In genomic region chr16:4913783-4914735, GRCm38 (mm10) we compare ENCODE assay signal across 8 mouse cellular contexts. TPM values are rescaled to one million over a fixed set of nuclear protein-coding genes. Genes with fewer than 3 reads are reported as not detected.
DNase-seq lines count a peak whose midpoint lies in the region; ATAC-seq and TF ChIP-seq lines count a peak whose summit lies in the region.

No protein-coding gene starts in this region.

- H3K9me3 ChIP-seq in embryonic facial prominence, embryonic 15.5 days (replicated peaks), result no peaks in the 10 kb centered on the region
- no peaks in the 10 kb centered on the region for H3K9me3 ChIP-seq in heart, embryonic 10.5 days
- H3K9me3 ChIP-seq in kidney, embryonic 14.5 days (ENCODE audit: control insufficient read depth, low read length), result no peaks in the 10 kb centered on the region
- H3K9me3 ChIP-seq in limb, embryonic 14.5 days (ENCODE audit: control insufficient read depth, low read length), result no peaks in the 10 kb centered on the region
- no peaks in the 10 kb centered on the region for H3K9me3 ChIP-seq in midbrain, embryonic 16.5 days (replicated peaks; ENCODE audit: control insufficient read depth, low read length, poor library complexity, severe bottlenecking)

- TF ChIP-seq CTCF in bone marrow macrophage, adult 2 months (IDR thresholded peaks at IDR 0.05; ENCODE audit: low read depth, low read length), result peak; percentile 94
- TF ChIP-seq CTCF in spleen, adult 2 months (IDR thresholded peaks at IDR 0.05; ENCODE audit: extremely low read depth, insufficient read depth, insufficient read length, insufficient replicate concordance), result peak; percentile 69; the same call in 1 of the 2 replicates

- peaks cover 71% of the 10 kb centered on the region for H3K36me3 ChIP-seq in embryonic facial prominence, embryonic 15.5 days
- H3K36me3 ChIP-seq in heart, embryonic 10.5 days, result peaks cover 86% of the 10 kb centered on the region
- peaks cover 55% of the 10 kb centered on the region for H3K36me3 ChIP-seq in kidney, embryonic 14.5 days (ENCODE audit: control insufficient read depth, insufficient read depth, low read length)
- peaks cover 83% of the 10 kb centered on the region for H3K36me3 ChIP-seq in limb, embryonic 14.5 days (ENCODE audit: control insufficient read depth, insufficient read depth, low read length)
- H3K36me3 ChIP-seq in midbrain, embryonic 16.5 days (ENCODE audit: control insufficient read depth, insufficient read depth, low read length), result peaks cover 42% of the 10 kb centered on the region
- H3K36me3 ChIP-seq in spleen, adult 2 months (ENCODE audit: control insufficient read depth, insufficient read depth, low read length), result peaks cover 16% of the 10 kb centered on the region

- peaks cover 32% of the 10 kb centered on the region for H3K4me1 ChIP-seq in bone marrow macrophage, adult 2 months (ENCODE audit: control insufficient read depth, insufficient read depth, low read length)
- peaks cover 12% of the 10 kb centered on the region for H3K4me1 ChIP-seq in embryonic facial prominence, embryonic 15.5 days
- peaks cover 20% of the 10 kb centered on the region for H3K4me1 ChIP-seq in heart, embryonic 10.5 days
- H3K4me1 ChIP-seq in kidney, embryonic 14.5 days (ENCODE audit: control insufficient read depth, insufficient read depth, low read length), result no peaks in the 10 kb centered on the region
- H3K4me1 ChIP-seq in limb, embryonic 14.5 days (ENCODE audit: control insufficient read depth, insufficient read depth, low read length), result no peaks in the 10 kb centered on the region
- H3K4me1 ChIP-seq in midbrain, embryonic 16.5 days (ENCODE audit: control insufficient read depth, insufficient read depth, low read length), result no peaks in the 10 kb centered on the region
- peaks cover 13% of the 10 kb centered on the region for H3K4me1 ChIP-seq in spleen, adult 2 months (ENCODE audit: control insufficient read depth, insufficient read depth, insufficient read length)

- no peak for TF ChIP-seq POLR2A in bone marrow macrophage, adult 2 months (IDR thresholded peaks at IDR 0.05; ENCODE audit: borderline replicate concordance, low read depth, low read length)
- no peak for TF ChIP-seq POLR2A in limb, embryonic 14.5 days (IDR thresholded peaks at IDR 0.05; ENCODE audit: borderline replicate concordance, extremely low read depth, insufficient read depth, insufficient read length)
- no peak for TF ChIP-seq POLR2A in spleen, adult 2 months (IDR thresholded peaks at IDR 0.05; ENCODE audit: low read depth, low read length)

- peak; percentile 91 to 93 for DNase-seq in B cell, adult 2 months
- DNase-seq in heart, embryonic 10.5 days (ENCODE audit: low spot score), result peak; percentile 89
- DNase-seq in limb, embryonic 14.5 days (ENCODE audit: low spot score), result peak; percentile 87
- peak; percentile 69 to 76 for DNase-seq in spleen, adult 2 months (ENCODE audit: low read depth in 1 of 2, low spot score in 2 of 2)

- peak overlapping the region; percentile 44 for H3K4me3 ChIP-seq in bone marrow macrophage, adult 2 months (ENCODE audit: insufficient read depth, low read length)
- H3K4me3 ChIP-seq in embryonic facial prominence, embryonic 15.5 days (replicated peaks), result no peak overlapping the region
- H3K4me3 ChIP-seq in heart, embryonic 10.5 days, result peak overlapping the region; percentile 18; the same call in 1 of the 2 replicates
- no peak overlapping the region for H3K4me3 ChIP-seq in kidney, embryonic 14.5 days (ENCODE audit: low read length)
- H3K4me3 ChIP-seq in limb, embryonic 14.5 days (replicated peaks; ENCODE audit: low read length), result no peak overlapping the region
- H3K4me3 ChIP-seq in midbrain, embryonic 16.5 days (ENCODE audit: low read depth, low read length), result no peak overlapping the region
- H3K4me3 ChIP-seq in spleen, adult 2 months (ENCODE audit: extremely low read depth, insufficient read depth, insufficient read length), result no peak overlapping the region

- peak; percentile 48 for ATAC-seq in embryonic facial prominence, embryonic 15.5 days (ENCODE audit: insufficient number of reproducible peaks, low FRiP score, low TSS enrichment, low read depth)
- peak; percentile 74 for ATAC-seq in kidney, embryonic 14.5 days (ENCODE audit: low FRiP score, low TSS enrichment)
- peak; percentile 65; the same call in 1 of the 2 replicates for ATAC-seq in limb, embryonic 14.5 days (ENCODE audit: low FRiP score, low read depth)
- peak; percentile 55; the same call in 1 of the 2 replicates for ATAC-seq in midbrain, embryonic 16.5 days

- H3K9ac ChIP-seq in embryonic facial prominence, embryonic 15.5 days, result no peak overlapping the region
- no peak overlapping the region for H3K9ac ChIP-seq in kidney, embryonic 14.5 days (ENCODE audit: low read depth, low read length)
- no peak overlapping the region for H3K9ac ChIP-seq in limb, embryonic 14.5 days (ENCODE audit: low read depth, low read length, severe bottlenecking)
- H3K9ac ChIP-seq in midbrain, embryonic 16.5 days (ENCODE audit: low read depth, low read length), result no peak overlapping the region

- no peak overlapping the region for H3K4me2 ChIP-seq in embryonic facial prominence, embryonic 15.5 days (replicated peaks)
- H3K4me2 ChIP-seq in kidney, embryonic 14.5 days (replicated peaks; ENCODE audit: low read depth, low read length), result no peak overlapping the region
- H3K4me2 ChIP-seq in limb, embryonic 14.5 days (replicated peaks; ENCODE audit: low read depth, low read length, severe bottlenecking), result no peak overlapping the region
- H3K4me2 ChIP-seq in midbrain, embryonic 16.5 days (ENCODE audit: low read length), result no peak overlapping the region

- no peaks in the 10 kb centered on the region for H3K27me3 ChIP-seq in embryonic facial prominence, embryonic 15.5 days
- no peaks in the 10 kb centered on the region for H3K27me3 ChIP-seq in heart, embryonic 10.5 days (ENCODE audit: insufficient read depth, poor library complexity, severe bottlenecking)
- no peaks in the 10 kb centered on the region for H3K27me3 ChIP-seq in kidney, embryonic 14.5 days (ENCODE audit: control insufficient read depth, insufficient read depth, low read length)
- no peaks in the 10 kb centered on the region for H3K27me3 ChIP-seq in limb, embryonic 14.5 days (ENCODE audit: control insufficient read depth, insufficient read depth, low read length)
- H3K27me3 ChIP-seq in midbrain, embryonic 16.5 days (ENCODE audit: control insufficient read depth, insufficient read depth, low read depth, low read length), result no peaks in the 10 kb centered on the region
- no peaks in the 10 kb centered on the region for H3K27me3 ChIP-seq in spleen, adult 2 months (ENCODE audit: control insufficient read depth, insufficient read depth, low read length)

- peak overlapping the region; percentile 97 for H3K27ac ChIP-seq in bone marrow macrophage, adult 2 months (ENCODE audit: insufficient read depth, low read depth, low read length)
- peak overlapping the region; percentile 71 for H3K27ac ChIP-seq in embryonic facial prominence, embryonic 15.5 days (replicated peaks)
- peak overlapping the region; percentile 56 for H3K27ac ChIP-seq in heart, embryonic 10.5 days
- H3K27ac ChIP-seq in kidney, embryonic 14.5 days (ENCODE audit: low read depth, low read length), result peak overlapping the region; percentile 76; the same call in 1 of the 2 replicates
- peak overlapping the region; percentile 9; the same call in 1 of the 2 replicates for H3K27ac ChIP-seq in limb, embryonic 14.5 days (replicated peaks; ENCODE audit: low read depth, low read length)
- H3K27ac ChIP-seq in midbrain, embryonic 16.5 days (ENCODE audit: low read length), result no peak overlapping the region; the same call in 1 of the 2 replicates
- H3K27ac ChIP-seq in spleen, adult 2 months (ENCODE audit: insufficient read depth, low read length), result peak overlapping the region; percentile 87

- WGBS in embryonic facial prominence, embryonic 15.5 days, result 31% methylated on average over 12 of the region's 12 CpGs
- 36% methylated on average over 12 of the region's 12 CpGs for WGBS in heart, embryonic 10.5 days
- 36% methylated on average over 12 of the region's 12 CpGs for WGBS in kidney, embryonic 14.5 days
- 40% methylated on average over 12 of the region's 12 CpGs for WGBS in limb, embryonic 14.5 days
- 33% methylated on average over 12 of the region's 12 CpGs for WGBS in midbrain, embryonic 16.5 days
- 44% methylated on average over 12 of the region's 12 CpGs for WGBS in spleen, adult 2 months

RNA-seq across cellular contexts. Expression of gene Nudt16l1, which starts 24.5 kb away (rescaled TPM):
- polyA plus RNA-seq in bone marrow macrophage, adult 2 months (2012; ENCODE audit: insufficient read depth, insufficient read length, missing spikeins), result 44.3 and 55.0 TPM in 2 replicates
- polyA plus RNA-seq in embryonic facial prominence, embryonic 15.5 days (2015; fragmentation: Nextera tagmentation; extraction: Ambion mirVana), result 156 and 161 TPM in 2 replicates
- polyA plus RNA-seq in heart, embryonic 10.5 days (2016; fragmentation: Nextera tagmentation; extraction: Ambion mirVana), result 111 and 125 TPM in 2 replicates
- 153 and 160 TPM in 2 replicates for polyA plus RNA-seq in kidney, embryonic 14.5 days (2014; fragmentation: Nextera tagmentation; extraction: Ambion mirVana)
- polyA plus RNA-seq in limb, embryonic 14.5 days (2012; rRNA removed), result 127 and 140 TPM in 2 replicates
- 172 and 178 TPM in 2 replicates for polyA plus RNA-seq in limb, embryonic 14.5 days (2014; fragmentation: Nextera tagmentation; extraction: Ambion mirVana)
- polyA plus RNA-seq in midbrain, embryonic 16.5 days (2015; fragmentation: Nextera tagmentation; extraction: Ambion mirVana), result 117 and 119 TPM in 2 replicates
- polyA plus RNA-seq in spleen, adult 2 months (2012; rRNA removed), result 70.3 and 78.4 TPM in 2 replicates

RNA-seq across cellular contexts. Expression of gene Mgrn1, which starts 28.0 kb away (rescaled TPM):
- 66.4 and 75.4 TPM in 2 replicates for polyA plus RNA-seq in bone marrow macrophage, adult 2 months (2012; ENCODE audit: insufficient read depth, insufficient read length, missing spikeins)
- 84.1 and 87.0 TPM in 2 replicates for polyA plus RNA-seq in embryonic facial prominence, embryonic 15.5 days (2015; fragmentation: Nextera tagmentation; extraction: Ambion mirVana)
- polyA plus RNA-seq in heart, embryonic 10.5 days (2016; fragmentation: Nextera tagmentation; extraction: Ambion mirVana), result 96.2 and 131 TPM in 2 replicates
- 54.0 and 89.2 TPM in 2 replicates for polyA plus RNA-seq in kidney, embryonic 14.5 days (2014; fragmentation: Nextera tagmentation; extraction: Ambion mirVana)
- 101 and 132 TPM in 2 replicates for polyA plus RNA-seq in limb, embryonic 14.5 days (2012; rRNA removed)
- polyA plus RNA-seq in limb, embryonic 14.5 days (2014; fragmentation: Nextera tagmentation; extraction: Ambion mirVana), result 87.7 and 92.7 TPM in 2 replicates
- polyA plus RNA-seq in midbrain, embryonic 16.5 days (2015; fragmentation: Nextera tagmentation; extraction: Ambion mirVana), result 118 and 126 TPM in 2 replicates
- polyA plus RNA-seq in spleen, adult 2 months (2012; rRNA removed), result 103 and 134 TPM in 2 replicates

RNA-seq across cellular contexts. Expression of gene Ubald1, which starts 33.9 kb away (rescaled TPM):
- polyA plus RNA-seq in bone marrow macrophage, adult 2 months (2012; ENCODE audit: insufficient read depth, insufficient read length, missing spikeins), result 68.4 and 72.6 TPM in 2 replicates
- polyA plus RNA-seq in embryonic facial prominence, embryonic 15.5 days (2015; fragmentation: Nextera tagmentation; extraction: Ambion mirVana), result 43.8 and 51.3 TPM in 2 replicates
- 29.8 and 31.4 TPM in 2 replicates for polyA plus RNA-seq in heart, embryonic 10.5 days (2016; fragmentation: Nextera tagmentation; extraction: Ambion mirVana)
- polyA plus RNA-seq in kidney, embryonic 14.5 days (2014; fragmentation: Nextera tagmentation; extraction: Ambion mirVana), result 37.2 and 39.7 TPM in 2 replicates
- polyA plus RNA-seq in limb, embryonic 14.5 days (2012; rRNA removed), result 32.5 and 42.3 TPM in 2 replicates
- 42.0 and 44.3 TPM in 2 replicates for polyA plus RNA-seq in limb, embryonic 14.5 days (2014; fragmentation: Nextera tagmentation; extraction: Ambion mirVana)
- 54.9 and 63.3 TPM in 2 replicates for polyA plus RNA-seq in midbrain, embryonic 16.5 days (2015; fragmentation: Nextera tagmentation; extraction: Ambion mirVana)
- 65.6 and 67.6 TPM in 2 replicates for polyA plus RNA-seq in spleen, adult 2 months (2012; rRNA removed)

RNA-seq across cellular contexts. Expression of gene Anks3, which starts 49.9 kb away (rescaled TPM):
- polyA plus RNA-seq in bone marrow macrophage, adult 2 months (2012; ENCODE audit: insufficient read depth, insufficient read length, missing spikeins), result 44.1 and 44.2 TPM in 2 replicates
- 64.7 and 72.8 TPM in 2 replicates for polyA plus RNA-seq in embryonic facial prominence, embryonic 15.5 days (2015; fragmentation: Nextera tagmentation; extraction: Ambion mirVana)
- polyA plus RNA-seq in heart, embryonic 10.5 days (2016; fragmentation: Nextera tagmentation; extraction: Ambion mirVana), result 38.5 and 44.4 TPM in 2 replicates
- 45.6 and 61.3 TPM in 2 replicates for polyA plus RNA-seq in kidney, embryonic 14.5 days (2014; fragmentation: Nextera tagmentation; extraction: Ambion mirVana)
- 106 and 108 TPM in 2 replicates for polyA plus RNA-seq in limb, embryonic 14.5 days (2012; rRNA removed)
- 59.3 and 67.9 TPM in 2 replicates for polyA plus RNA-seq in limb, embryonic 14.5 days (2014; fragmentation: Nextera tagmentation; extraction: Ambion mirVana)
- 75.1 and 78.8 TPM in 2 replicates for polyA plus RNA-seq in midbrain, embryonic 16.5 days (2015; fragmentation: Nextera tagmentation; extraction: Ambion mirVana)
- polyA plus RNA-seq in spleen, adult 2 months (2012; rRNA removed), result 51.5 and 56.3 TPM in 2 replicates

Comparison
In these comparisons a context has a peak if more than half of its experiments do, and no peak if none do; other contexts are left out.
1. H3K4me3 ChIP-seq: peak in bone marrow macrophage, adult 2 months (single experiment) and heart, embryonic 10.5 days (single experiment); none in embryonic facial prominence, embryonic 15.5 days (single experiment), kidney, embryonic 14.5 days (single experiment), limb, embryonic 14.5 days (single experiment), midbrain, embryonic 16.5 days (single experiment) and spleen, adult 2 months (single experiment).
2. Peak in every context shown above with its lines, with median percentiles within 50 percentile points of each other: DNase-seq and ATAC-seq.